Mouse (Mus musculus): ENCODE measurements around the gene Col15a1.

The Col15a1 gene

DNA sequence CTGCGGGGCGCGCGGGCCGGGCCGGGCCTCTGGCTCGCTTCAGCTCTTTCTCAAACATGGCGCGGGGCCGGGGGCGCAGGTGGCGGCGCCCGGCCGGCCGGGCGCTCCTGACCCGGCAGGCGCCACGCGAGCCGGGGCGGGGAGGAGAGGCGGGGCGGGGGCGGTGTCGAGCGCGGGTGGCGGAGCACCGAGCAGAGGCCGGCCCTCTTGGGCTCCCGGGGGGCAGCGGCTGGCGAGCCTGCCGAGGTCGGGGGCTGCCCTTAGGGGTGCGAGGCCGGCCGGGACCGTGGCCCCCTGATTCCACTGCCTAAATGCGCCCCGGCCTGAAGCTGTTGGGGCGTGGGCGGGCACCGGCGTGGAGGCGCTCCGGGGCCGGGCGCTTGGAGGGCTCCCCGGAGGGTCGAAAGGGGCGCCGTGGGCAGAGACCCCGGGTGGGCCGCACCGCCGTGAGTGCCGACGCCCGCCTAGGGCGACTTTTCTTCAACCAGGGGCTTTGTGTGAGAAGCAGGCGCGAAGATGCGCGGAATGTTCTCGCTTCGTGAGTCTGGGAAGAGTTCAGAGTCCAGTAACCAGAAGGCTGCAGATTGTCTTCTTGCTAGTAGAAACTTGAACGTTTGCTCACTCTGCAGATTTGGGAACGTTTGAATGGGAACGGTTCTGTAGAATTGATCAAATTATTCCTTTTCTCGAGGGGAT is 145.6 kb downstream of the Col15a1 start:
- DNase-seq = peak; percentile 37 to 61

DNA sequence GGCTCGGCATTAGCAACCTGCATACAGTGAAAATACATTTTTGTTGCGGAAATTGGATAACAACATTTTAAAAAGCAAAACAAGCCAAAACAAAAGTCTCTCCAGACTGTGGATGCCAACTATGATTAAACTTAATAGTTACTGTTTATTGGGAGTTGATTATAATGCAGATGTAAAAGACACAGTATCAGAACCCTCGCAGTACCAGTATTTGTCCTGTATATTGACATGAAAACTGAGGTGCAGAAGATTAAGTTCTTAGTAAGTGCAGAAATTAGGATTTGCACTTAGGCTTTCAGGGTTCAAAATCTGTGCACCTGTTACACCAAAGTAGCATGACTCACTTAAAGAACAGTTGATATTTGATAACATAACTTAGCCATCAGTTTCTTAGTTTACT is 146.3 kb downstream of the Col15a1 start:
- DNase-seq = no peak

DNA sequence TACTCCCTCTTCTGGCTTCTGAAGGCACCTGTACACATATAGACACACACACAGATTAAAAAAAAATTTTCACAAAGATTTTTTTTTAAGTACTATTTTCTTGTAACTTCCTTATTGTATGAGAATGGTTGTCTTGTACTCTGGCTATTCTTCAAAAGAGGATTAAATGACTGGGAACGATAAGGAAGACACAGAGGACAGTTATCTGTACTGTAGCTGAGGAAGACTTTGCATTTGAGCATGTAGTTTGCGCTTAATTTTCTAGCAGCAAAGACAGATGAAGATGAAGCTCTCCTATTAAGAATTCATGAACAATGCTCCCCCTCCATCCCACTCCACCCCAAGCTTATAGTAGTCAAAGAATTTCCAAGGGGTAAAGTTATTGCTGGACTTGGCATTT is 154.7 kb downstream of the Col15a1 start:
- DNase-seq = no peak
